8 mouse cellular contexts compared by ENCODE assay signal in genomic region chr9:108201160-108201559, GRCm38 (mm10). TPM values are rescaled to one million over a fixed set of nuclear protein-coding genes. Genes with fewer than 3 reads are reported as not detected.
A peak's percentile ranks its signal among the peaks of the same experiment; 100 is the strongest.
DNase-seq lines count a peak whose midpoint lies in the region; ATAC-seq lines count a peak whose summit lies in the region.

No protein-coding gene starts in this region.

- H3K4me2 ChIP-seq in hindbrain, embryonic 15.5 days: peak overlapping the region; percentile 52

- H3K4me3 ChIP-seq in hindbrain, embryonic 15.5 days: peak overlapping the region; percentile 22

- no peaks in the 10 kb centered on the region for H3K9me3 ChIP-seq in hindbrain, embryonic 15.5 days

- H3K27ac ChIP-seq in hindbrain, embryonic 15.5 days (replicated peaks): peak overlapping the region; percentile 9; the same call in 1 of the 2 replicates

- peak overlapping the region; percentile 21; the same call in 1 of the 2 replicates for H3K9ac ChIP-seq in hindbrain, embryonic 15.5 days

- peak; percentile 90 for ATAC-seq in hindbrain, embryonic 15.5 days (ENCODE audit: low FRiP score, low read depth)

- 0% methylated on average over 13 of the region's 13 CpGs for WGBS in hindbrain, embryonic 15.5 days

- H3K36me3 ChIP-seq in hindbrain, embryonic 15.5 days: no peaks in the 10 kb centered on the region

- H3K27me3 ChIP-seq in hindbrain, embryonic 15.5 days: no peaks in the 10 kb centered on the region

- H3K4me1 ChIP-seq in hindbrain, embryonic 15.5 days (replicated peaks): peaks cover 25% of the 10 kb centered on the region

- peak; percentile 97 for DNase-seq in T-cell, adult 2 months (ENCODE audit: low spot score)
- peak; percentile 88 to 92 for DNase-seq in cerebellum, postnatal 36 days
- DNase-seq in frontal cortex, postnatal 36 days (ENCODE audit: low spot score in 2 of 2): peak; percentile 90 to 93
- DNase-seq in left cerebral cortex, adult 11 months (ENCODE audit: low spot score): peak; percentile 90
- peak; percentile 96 to 97 for DNase-seq in lung, postnatal 4 days
- DNase-seq in right cerebral cortex, adult 18-20 months: peak; percentile 94
- DNase-seq in urinary bladder, postnatal 10 days (ENCODE audit: low spot score): peak; percentile 68

RNA-seq across cellular contexts. Expression of gene Bsn, which starts 11.0 kb away (rescaled TPM):
- 10.0 and 10.2 TPM in 2 replicates for polyA plus RNA-seq in hindbrain, embryonic 15.5 days (2015; fragmentation: Nextera tagmentation; extraction: Ambion mirVana)

Comparison
In these comparisons a context has a peak if more than half of its experiments do, and no peak if none do; other contexts are left out.
1. Peak in every context shown above with its lines: DNase-seq, ATAC-seq, H3K4me3 ChIP-seq and H3K27ac ChIP-seq.